In the genomic region with DNA sequence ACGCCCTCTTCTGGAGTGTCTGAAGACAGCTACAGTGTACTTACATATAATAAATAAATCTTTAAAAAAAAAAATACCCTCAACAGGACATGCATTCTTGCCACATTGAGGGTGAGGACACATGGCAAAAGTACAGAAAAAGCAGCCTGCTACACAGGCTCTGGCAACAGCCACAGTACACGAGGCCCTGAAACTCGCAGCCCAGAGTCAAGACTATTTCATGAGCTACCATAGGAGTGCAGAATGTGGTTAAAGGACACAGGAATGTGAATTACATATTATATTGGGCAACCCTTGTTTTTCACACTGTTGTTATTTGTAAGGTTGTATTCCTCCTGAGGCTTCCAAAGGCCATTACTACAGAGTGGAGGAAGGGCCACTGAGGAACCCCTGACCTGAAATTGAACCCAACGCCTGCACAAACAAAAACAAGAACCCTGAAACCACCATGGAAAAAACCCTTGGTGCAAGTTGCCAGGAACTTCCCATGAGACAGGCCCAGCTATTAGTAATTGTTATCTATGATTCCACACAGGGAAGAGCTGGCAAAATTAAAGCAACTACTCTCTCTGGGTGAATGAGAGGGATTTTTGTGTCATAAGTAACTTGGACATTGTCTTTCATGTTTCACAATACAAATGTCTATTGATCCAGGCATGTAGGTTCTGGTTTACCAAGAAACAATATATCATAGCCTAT, we compare ENCODE assay signal across 13 mouse cellular contexts.
DNase-seq lines count a peak whose midpoint lies in the region; ATAC-seq and TF ChIP-seq lines count a peak whose summit lies in the region.
"Had no signal": no experiment of that assay in that cellular context is flagged by ENCODE, and none has a peak within 500 bp of the region (broad histone marks: within the 10 kb centered on the region; RNA-seq: fewer than 3 reads in every experiment).

No protein-coding gene starts in this region.

- no peaks in the 10 kb centered on the region for H3K36me3 ChIP-seq in heart, embryonic 11.5 days (ENCODE audit: control insufficient read depth, insufficient read depth, low read length)
- H3K36me3 ChIP-seq in C2C12 (ENCODE audit: control insufficient read depth, insufficient read depth), result peaks cover 4% of the 10 kb centered on the region
- H3K36me3 ChIP-seq: embryonic facial prominence, embryonic 13.5 days; hindbrain, embryonic 10.5 days; neural tube, embryonic 15.5 days had no signal

- peaks cover 17% of the 10 kb centered on the region for H3K79me3 ChIP-seq in C2C12 (ENCODE audit: low read depth)

- no peaks in the 10 kb centered on the region for H3K27me3 ChIP-seq in heart, embryonic 11.5 days (ENCODE audit: control insufficient read depth, insufficient read depth, low read length)
- H3K27me3 ChIP-seq in C2C12 (ENCODE audit: control insufficient read depth, insufficient read depth, insufficient read length), result no peaks in the 10 kb centered on the region
- H3K27me3 ChIP-seq: embryonic facial prominence, embryonic 13.5 days; neural tube, embryonic 15.5 days had no signal

- H3K79me2 ChIP-seq in C2C12 (ENCODE audit: control insufficient read depth, insufficient read depth), result peaks cover 72% of the 10 kb centered on the region

- H3K4me3 ChIP-seq in heart, embryonic 11.5 days (ENCODE audit: low read depth, low read length), result no peak overlapping the region
- H3K4me3 ChIP-seq in C2C12 (ENCODE audit: insufficient read depth, poor library complexity, severe bottlenecking), result no peak overlapping the region
- H3K4me3 ChIP-seq: embryonic facial prominence, embryonic 13.5 days; hindbrain, embryonic 10.5 days; neural tube, embryonic 15.5 days had no signal

- no peaks in the 10 kb centered on the region for H3K9me3 ChIP-seq in heart, embryonic 11.5 days (replicated peaks; ENCODE audit: control insufficient read depth, low read length)
- H3K9me3 ChIP-seq: neural tube, embryonic 15.5 days had no signal

- H3K9ac ChIP-seq in heart, embryonic 11.5 days (ENCODE audit: low read depth, low read length), result no peak overlapping the region
- H3K9ac ChIP-seq: embryonic facial prominence, embryonic 13.5 days; neural tube, embryonic 15.5 days had no signal

- H3K4me2 ChIP-seq in heart, embryonic 11.5 days, result no peak overlapping the region
- H3K4me2 ChIP-seq: embryonic facial prominence, embryonic 13.5 days; neural tube, embryonic 15.5 days had no signal

- H3ac ChIP-seq in C2C12 (ENCODE audit: control insufficient read depth, insufficient read length, low read depth), result no peak overlapping the region

- peak; percentile 63 for DNase-seq in heart, adult 8-10 months (ENCODE audit: low spot score)
- peak; percentile 51 for DNase-seq in adrenal gland, postnatal 14 days
- peak; percentile 59 for DNase-seq in gonadal fat pad, adult 2 months (ENCODE audit: low read depth)
- no peak for DNase-seq in T-cell, adult 2 months (ENCODE audit: low spot score)
- no peak for DNase-seq in thymus, postnatal 4 days
- DNase-seq: lung, adult 2 months; right cerebral cortex, adult 18-20 months had no signal

- ATAC-seq in heart, embryonic 11.5 days (replicated peaks; ENCODE audit: insufficient number of reproducible peaks, low FRiP score, low TSS enrichment), result no peak
- ATAC-seq in granulocyte monocyte progenitor cell, adult 5-6 weeks (replicated peaks; ENCODE audit: poor library complexity, severe bottlenecking), result no peak

- peaks cover 11% of the 10 kb centered on the region; the same call in 1 of the 2 replicates for H3K4me1 ChIP-seq in heart, embryonic 11.5 days (ENCODE audit: control insufficient read depth, insufficient read depth, low read length)

- 88% methylated on average over 4 of the region's 4 CpGs for WGBS in heart, embryonic 11.5 days (ENCODE audit: insufficient replicate concordance)

- TF ChIP-seq CTCF in C2C12 (IDR thresholded peaks at IDR 0.05; ENCODE audit: control insufficient read depth, insufficient read depth, insufficient read length), result no peak

- no peak overlapping the region for H3K27ac ChIP-seq in heart, embryonic 11.5 days (ENCODE audit: low read depth, low read length)
- H3K27ac ChIP-seq: embryonic facial prominence, embryonic 13.5 days; hindbrain, embryonic 10.5 days; neural tube, embryonic 15.5 days had no signal

TF ChIP-seq in C2C12, 6 proteins besides CTCF, POLR2A, EP300 and RAD21:
- TF ChIP-seq FOSL1 (IDR thresholded peaks at IDR 0.05; ENCODE audit: insufficient read depth, low read length, poor library complexity, severe bottlenecking), result no peak
- TF ChIP-seq MYOD1 (IDR thresholded peaks at IDR 0.05; ENCODE audit: control insufficient read depth, insufficient read length, low read depth), result no peak
- no peak for TF ChIP-seq MYOG (IDR thresholded peaks at IDR 0.05; ENCODE audit: control insufficient read depth, extremely low read depth, insufficient read length)
- no peak for TF ChIP-seq MAX (IDR thresholded peaks at IDR 0.05)
- TF ChIP-seq CEBPB (IDR thresholded peaks at IDR 0.05; ENCODE audit: low read depth), result peak; percentile 37

Comparison
In these comparisons a context has a peak if more than half of its experiments do, and no peak if none do; other contexts are left out.
1. DNase-seq: peak in heart, adult 8-10 months (single experiment), adrenal gland, postnatal 14 days (single experiment) and gonadal fat pad, adult 2 months (single experiment); none in T-cell, adult 2 months (single experiment) and thymus, postnatal 4 days (single experiment).